Mouse (Mus musculus): ENCODE measurements at regions not wholly inside any gene's neighbourhood (a gene's known extent, or its start where the extent isn't known, plus 50 kb on each side); places are given as distances from the start of the nearest gene placed in this dataset.
A peak's percentile ranks its signal among the peaks of the same experiment; 100 is the strongest.

DNA sequence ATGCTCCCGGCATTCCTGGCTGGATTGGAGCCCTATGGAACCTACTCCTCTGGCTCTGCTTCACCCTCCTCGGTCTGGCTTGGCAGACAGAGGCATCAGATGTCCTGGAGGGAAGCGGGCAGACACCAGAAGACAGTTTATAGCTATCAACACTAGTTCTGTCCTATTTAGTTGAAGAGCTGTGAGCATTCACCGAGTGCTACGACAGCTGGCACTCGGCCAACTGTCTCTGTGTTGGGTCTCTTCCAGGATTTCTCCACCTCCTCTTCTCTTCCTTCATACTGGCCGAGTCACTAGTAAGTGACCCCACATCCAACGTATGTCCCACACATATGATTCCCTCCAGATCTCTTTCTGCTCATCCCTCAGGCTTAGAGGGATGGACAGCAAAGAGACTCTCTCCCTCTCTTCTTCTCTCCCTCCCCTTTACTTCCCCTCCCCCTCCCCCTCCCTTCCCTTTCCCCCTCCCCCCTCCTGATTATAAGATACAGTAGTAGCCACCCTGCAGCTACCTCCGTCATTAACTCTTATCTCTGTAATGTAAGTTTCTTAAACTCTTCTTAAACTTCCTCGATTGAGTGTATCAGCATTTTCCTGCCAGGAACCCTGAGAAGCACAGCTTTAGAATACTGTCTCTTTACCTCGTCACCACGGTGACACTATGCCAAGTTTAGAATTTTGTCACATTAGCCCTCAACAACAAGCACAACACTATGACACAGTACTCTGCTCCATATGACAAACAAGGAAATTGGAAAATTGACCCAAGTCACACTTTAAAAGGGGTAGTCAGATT lies 68.1 kb upstream of the Dab2 start:
- ATAC-seq (ENCODE audit: extremely low read depth, insufficient number of reproducible peaks, low FRiP score, poor library complexity, severe bottlenecking) = no peak

DNA sequence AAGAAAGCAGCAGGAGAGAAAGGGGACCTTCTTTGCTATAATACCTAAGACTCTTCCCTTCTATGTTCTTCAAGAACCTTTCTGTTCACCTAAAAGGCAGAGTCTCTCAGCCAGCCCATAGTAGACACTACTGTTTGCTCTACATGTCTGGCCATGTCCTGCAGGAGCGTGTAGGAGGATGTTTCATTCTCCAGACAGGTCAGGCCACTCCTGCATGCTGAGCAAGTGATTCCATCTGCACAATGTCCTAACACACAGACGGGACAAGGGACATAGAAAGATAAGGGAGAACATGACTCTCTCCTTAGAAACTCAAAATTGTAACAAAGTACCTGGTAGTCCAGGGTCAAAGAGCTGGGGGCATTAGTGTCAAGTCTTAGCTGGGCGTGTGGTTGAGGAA lies 66.0 kb upstream of the Dab2 start:
- ATAC-seq (ENCODE audit: extremely low read depth, insufficient number of reproducible peaks, low FRiP score, poor library complexity, severe bottlenecking) = no peak

DNA sequence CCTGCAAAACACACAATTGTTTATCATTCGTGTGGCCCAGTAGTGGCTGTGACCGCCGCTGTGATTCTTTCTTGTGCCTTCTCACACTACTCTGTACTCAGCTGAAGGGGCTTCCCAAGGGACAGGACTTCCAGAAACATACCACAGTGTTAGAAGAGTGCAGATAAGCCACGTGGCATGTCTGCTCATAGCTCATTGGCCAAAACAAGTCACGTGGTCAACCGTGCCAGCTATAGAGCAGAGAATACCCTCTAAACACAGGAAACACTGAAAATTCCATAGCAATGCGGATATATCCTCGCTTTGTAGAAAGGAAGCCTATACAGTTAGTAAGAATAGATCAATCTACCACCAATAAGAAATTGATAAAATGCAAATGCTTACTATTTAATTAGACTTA lies 63.0 kb upstream of the Dab2 start:
- ATAC-seq (ENCODE audit: extremely low read depth, insufficient number of reproducible peaks, low FRiP score, poor library complexity, severe bottlenecking) = no peak

DNA sequence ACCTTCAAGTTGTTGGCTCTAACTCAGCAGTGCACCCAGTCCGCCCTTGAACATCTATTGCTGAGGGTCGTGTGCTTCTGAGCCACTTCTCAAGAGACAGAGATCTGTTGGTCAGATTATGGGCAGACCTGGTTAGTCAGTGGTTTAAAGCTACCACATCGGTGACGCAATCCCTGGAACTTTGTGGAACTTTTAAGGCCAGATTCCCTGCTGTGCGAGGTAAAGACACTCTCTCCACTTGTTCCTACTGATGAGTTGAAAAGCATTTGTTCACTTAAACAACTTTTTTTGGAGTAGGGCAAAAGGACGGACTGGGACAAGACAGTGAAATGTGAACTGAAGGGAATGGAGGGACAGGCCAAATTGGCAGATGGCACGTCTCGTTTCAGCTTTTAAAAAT lies 61.9 kb upstream of the Dab2 start:
- no peak for ATAC-seq (ENCODE audit: extremely low read depth, insufficient number of reproducible peaks, low FRiP score, poor library complexity, severe bottlenecking)

DNA sequence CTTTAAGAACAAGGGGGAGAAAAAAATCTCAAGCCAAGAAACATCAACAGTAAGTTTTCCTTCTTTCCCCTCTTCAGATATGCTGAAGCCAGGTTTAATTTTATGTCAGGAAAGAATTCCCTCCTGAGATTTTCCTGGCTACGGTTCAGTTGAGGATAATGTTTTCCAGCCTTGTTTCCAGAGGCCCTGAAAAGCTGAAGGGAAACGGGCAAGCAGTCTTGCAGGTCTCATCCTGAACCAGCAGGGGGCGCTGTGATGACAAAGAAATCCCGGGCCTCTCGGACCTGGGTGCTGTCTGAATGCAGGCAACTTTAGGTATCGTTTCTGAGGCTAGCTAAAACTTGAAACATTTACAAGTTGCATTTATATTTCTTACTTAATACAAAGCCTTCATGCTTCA lies 61.5 kb upstream of the Dab2 start:
- 0 out of 2 replicates have a peak, but pooled peaks have one; percentile 41 for ATAC-seq (ENCODE audit: extremely low read depth, insufficient number of reproducible peaks, low FRiP score, poor library complexity, severe bottlenecking)

DNA sequence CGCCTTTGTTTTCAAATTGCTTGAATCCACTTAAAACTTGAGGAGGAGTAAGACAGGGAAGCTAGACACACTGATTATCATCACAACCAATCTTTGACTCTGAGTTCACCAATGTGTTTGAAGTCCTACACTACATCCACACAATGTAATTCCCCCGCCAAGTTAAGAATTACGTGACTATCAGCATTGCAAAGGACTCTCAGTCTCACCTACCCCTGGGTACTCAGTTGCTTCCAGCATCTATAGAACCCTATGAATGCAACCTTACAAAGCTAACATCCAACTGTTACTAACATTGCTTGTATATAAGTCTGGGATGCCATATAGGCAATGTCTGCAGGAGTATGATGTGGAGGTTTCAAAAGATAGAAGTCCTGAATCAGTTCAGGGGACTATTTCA lies 60.8 kb upstream of the Dab2 start:
- ATAC-seq (ENCODE audit: extremely low read depth, insufficient number of reproducible peaks, low FRiP score, poor library complexity, severe bottlenecking) = no peak

DNA sequence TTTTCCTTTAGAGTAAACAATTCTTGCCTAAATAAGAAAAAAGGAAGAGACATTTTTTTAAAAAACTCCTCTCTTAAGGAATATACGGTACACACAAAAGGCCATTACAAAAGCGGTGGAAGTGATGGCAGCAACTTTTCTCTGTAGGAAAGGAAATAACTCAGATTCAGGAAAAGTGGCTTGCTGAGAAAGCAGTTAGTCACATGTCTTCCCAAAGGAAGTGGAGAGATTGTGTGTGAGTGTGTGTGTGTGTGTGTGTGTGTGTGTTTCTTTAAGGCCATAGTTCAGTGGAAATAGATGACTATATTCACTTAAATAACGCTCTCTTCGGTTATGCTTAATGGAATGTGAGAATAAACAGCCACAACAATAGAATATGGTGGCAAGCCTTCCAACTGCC lies 57.5 kb upstream of the Dab2 start:
- ATAC-seq (ENCODE audit: extremely low read depth, insufficient number of reproducible peaks, low FRiP score, poor library complexity, severe bottlenecking) = no peak

DNA sequence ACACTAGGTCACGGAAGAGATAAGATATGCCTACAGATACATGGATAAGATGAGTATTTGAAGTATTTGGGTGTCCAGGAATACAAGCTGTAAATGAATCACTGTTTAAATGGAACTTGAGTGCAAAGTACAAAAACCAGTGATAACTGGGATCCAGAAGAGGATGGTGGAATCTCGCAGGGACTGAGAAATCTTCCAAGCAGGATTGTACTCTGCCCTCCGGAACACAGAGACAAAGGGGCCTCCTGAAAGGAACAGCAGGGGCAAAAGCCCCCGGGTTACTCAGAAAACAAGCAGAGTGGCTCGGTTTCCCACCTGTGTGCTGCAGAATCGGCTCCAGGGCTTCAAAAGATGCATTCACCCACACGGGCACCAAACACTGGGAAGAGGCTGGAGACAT lies 55.2 kb upstream of the Dab2 start:
- ATAC-seq (ENCODE audit: extremely low read depth, insufficient number of reproducible peaks, low FRiP score, poor library complexity, severe bottlenecking) = no peak

DNA sequence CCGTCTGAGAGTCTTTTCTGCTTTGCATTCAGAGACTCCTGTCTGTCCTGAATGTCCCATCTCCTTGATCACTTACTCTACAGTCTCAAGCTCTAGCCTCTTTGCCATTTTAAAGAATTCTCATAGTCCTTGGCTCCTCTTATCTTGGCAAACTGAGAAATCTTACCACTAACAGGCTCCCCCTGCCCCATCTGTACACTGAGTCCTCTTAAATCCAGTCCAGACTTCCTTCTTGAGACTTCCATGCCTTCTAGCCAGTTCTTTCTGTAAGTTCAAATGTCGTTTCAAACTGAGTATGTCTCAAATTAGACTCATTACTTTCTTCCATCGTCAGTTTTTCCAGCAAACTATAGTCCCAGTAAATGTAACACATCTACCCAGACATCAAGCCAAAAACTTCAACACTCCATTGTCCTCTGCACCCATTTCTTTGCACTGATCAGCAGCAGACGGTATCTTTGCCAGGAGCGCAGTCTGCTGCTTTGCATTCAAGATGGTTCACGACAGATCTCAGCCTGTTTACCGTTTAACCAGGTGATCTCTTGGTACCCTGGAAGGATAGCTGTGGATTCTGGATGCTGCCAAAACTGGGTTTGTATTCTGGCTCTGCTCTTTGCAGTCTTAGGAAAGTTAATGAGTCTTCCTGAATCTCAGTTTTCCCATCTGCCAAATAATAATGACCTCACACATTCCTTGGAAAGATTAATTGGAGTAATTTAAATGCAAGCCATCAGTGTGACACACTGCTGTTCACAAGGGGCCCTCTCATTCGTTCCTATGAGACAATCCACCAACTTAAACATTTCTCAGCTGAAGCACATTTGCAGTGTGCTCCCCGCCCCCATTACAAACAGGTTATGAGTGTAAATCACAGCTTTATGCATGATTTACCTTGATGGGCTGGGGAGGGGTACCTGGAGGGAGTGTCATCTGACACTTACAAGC lies 53.4 kb upstream of the Dab2 start:
- no peak for ATAC-seq (ENCODE audit: extremely low read depth, insufficient number of reproducible peaks, low FRiP score, poor library complexity, severe bottlenecking)

DNA sequence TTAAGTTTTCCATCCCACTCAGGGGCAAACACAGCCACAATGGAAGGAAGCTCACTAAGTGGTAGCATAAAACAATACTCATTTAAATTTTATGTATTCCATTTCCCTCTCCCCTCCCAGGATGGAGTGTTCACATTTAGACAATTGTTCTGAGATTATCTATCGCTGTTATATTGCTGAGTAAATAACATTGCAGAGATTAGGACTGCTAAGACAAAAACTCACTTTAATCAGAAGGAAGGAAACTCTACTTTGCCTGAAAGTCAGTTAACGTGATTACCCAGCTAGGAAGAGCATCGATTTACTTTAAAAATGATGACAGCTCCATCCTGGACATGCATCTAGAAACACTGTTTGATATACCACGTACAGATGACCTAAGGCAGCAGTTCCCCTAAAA lies 51.1 kb upstream of the Dab2 start:
- no peak for ATAC-seq (ENCODE audit: extremely low read depth, insufficient number of reproducible peaks, low FRiP score, poor library complexity, severe bottlenecking)
